Mouse (Mus musculus) regulatory T cell (primary cell): Measurements from ENCODE around the gene Smarcad1.
"Not testable (repeated sequence)": the region's sequence is repeated elsewhere in the genome, so short reads cannot be mapped to it uniquely, and the experiment has no call there.

ENCODE experiments used
- in situ Hi-C: fragments of 300-600 bp; cut with MboI, MseI; formaldehyde crosslinking; loops from one replicate; pipeline ENCODE4 v1.15.1; 2025; ENCODE audit warnings: high pct_unique_total_duplicates

The Smarcad1 gene

GRCm38 (mm10) chr6:65042491-65043171 lies at the start of gene Smarcad1:
Smarcad1 (plus strand) TSS chr6:65042583.
- in situ Hi-C loops = no loop called here

DNA sequence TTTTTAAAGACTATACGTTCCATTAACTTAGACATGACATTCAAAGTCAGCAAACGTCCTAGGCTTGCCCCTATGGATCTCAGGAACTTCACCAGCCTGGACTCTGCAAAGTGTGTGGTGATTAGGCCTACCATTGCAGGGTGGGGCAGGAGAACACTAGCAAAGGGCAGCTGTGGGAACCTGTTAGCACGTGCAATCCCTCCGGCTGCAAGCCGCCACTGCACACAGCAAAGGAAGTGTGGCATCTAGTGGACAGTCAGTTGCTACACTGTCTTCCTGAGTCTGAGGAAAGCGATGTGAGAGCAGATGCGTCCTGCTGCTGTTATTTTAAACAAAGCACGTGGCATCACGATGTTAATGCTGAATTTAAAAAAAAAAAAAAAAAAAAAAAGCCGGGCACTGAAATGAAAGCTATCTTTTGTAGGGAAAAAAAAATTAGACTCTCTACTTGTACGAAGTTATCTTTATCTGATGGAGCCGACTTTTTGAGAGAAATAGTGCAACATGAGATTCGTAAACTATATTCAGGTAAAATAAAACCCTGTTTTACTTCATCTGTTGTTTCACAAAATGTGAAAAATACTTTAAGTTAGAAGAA lies 45.5 kb upstream of the Smarcad1 start:
- in situ Hi-C loops = no loop called here

- in situ Hi-C loops = no loop called here
Observed at GRCm38 (mm10) chr6:64997805-64998204, 44.6 kb upstream of the Smarcad1 start.

GRCm38 (mm10) chr6:65000757-65001156 lies 41.6 kb upstream of the Smarcad1 start:
- in situ Hi-C loops = not testable (repeated sequence)

GRCm38 (mm10) chr6:65002196-65002595 lies 40.2 kb upstream of the Smarcad1 start:
- in situ Hi-C loops = no loop called here

GRCm38 (mm10) chr6:65008836-65009235 lies 33.5 kb upstream of the Smarcad1 start:
- in situ Hi-C loops = no loop called here

DNA sequence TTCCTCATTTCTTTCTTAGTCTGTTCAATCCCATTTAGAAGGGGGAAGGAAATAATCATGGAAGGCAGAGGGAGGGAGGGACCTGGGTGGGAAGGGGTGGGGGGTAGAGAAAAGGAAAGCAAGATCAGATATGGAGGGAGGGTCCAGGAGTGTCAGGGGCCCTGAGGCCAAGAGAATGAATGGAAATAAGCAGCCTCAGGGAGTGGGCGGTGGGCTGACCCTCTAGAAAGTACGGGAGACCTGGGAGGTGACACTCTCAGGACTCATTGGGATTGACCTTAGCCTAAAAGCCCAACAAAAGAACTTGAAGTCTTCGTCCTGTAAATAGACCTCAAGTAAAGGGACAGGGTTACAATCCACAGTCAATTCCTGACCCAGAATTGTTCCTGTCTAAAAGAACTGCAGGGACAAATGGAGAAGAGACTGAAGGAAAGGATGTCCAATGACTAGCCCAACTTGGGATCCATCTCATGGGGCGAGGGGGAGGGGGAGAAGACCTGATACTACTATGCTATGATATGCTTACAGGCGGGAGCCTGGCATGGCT lies 30.9 kb upstream of the Smarcad1 start:
- in situ Hi-C loops = no loop called here

GRCm38 (mm10) chr6:65012142-65012541 lies 30.2 kb upstream of the Smarcad1 start:
- in situ Hi-C loops = no loop called here

DNA sequence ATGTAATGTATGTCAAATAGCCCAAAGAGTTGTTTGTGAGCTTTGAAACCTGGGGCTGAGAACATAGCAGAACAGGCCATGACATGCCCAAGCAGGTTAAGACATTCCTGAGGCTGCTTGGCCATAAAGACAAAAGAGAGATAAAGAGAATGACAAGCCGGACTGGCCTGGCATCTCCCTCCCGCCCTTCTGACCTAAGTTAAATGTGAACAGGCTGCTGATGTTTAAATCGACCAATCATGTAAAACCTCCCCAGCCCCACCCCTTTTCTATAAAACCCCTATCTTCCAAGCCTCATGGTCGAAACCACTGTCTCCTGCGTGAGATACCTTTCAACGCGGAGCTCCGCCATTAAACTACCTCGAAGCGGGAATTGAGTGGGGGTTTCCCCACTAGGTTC lies 24.8 kb upstream of the Smarcad1 start:
- in situ Hi-C loops = no loop called here

GRCm38 (mm10) chr6:65018966-65019365 lies 23.4 kb upstream of the Smarcad1 start:
- in situ Hi-C loops = not testable (repeated sequence)

DNA sequence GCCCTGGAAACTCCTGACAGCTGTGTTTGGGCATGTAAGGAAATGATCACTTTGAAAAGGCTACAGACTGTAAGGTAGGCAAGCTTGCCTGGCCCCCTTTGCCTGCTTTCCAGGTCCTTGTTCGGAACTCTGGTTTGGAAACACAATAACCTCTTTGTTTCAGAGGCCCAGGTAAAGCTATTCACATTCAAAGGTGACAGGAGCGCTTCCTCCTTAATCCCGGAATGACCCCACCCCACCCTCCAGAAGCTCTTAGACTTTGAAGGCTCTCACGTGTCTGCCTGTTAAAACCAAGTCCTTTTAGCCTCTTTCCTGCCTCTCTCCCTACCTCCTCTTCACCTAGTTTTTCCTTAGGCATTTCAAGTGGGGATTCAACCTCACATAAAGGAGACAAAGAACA lies 20.5 kb upstream of the Smarcad1 start:
- in situ Hi-C loops = no loop called here

GRCm38 (mm10) chr6:65023053-65023452 lies 19.3 kb upstream of the Smarcad1 start:
- in situ Hi-C loops = no loop called here

- in situ Hi-C loops = no loop called here
Observed at GRCm38 (mm10) chr6:65024668-65025067, 17.7 kb upstream of the Smarcad1 start.

DNA sequence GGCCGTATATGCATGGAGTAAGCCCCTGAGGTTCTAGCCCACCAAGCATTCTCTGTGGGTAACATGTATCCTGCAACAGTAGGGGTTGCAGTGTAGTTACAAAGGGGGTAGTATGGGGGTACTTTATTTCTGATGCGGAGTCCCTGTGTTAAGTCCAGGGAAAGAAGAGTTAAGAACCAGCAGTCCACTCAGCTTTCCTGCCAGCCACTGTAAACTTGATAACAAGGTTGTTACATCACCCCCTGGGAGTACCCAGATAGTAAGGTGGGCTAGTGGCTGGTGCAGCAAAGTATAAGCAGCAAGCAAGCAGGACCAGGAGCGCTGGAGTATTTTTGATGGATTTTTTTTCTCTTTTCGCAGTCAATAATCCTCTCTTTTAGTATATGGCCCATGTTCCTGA lies 17.3 kb upstream of the Smarcad1 start:
- in situ Hi-C loops = no loop called here

DNA sequence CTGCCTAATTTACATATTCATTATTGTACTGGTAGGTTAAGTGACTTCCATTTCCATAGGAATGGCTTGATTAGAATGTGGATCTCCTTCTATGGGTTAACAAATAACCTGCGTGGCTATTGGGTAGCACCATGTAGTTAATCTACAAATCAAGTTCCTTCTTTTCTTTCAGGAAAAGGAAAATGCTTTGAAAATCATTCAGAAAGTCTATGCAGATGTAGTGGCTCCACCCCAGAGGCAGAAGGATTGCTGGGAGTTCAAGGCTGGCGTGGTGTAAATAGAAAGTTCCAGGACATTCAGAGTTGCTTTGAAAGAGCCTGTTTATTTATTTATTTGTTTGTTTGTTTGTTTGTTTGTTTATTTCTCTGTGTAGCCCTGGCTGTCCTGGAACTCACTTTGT lies 7.7 kb upstream of the Smarcad1 start:
- in situ Hi-C loops = no loop called here

- in situ Hi-C loops = no loop called here
Observed at GRCm38 (mm10) chr6:65035469-65035868, 6.9 kb upstream of the Smarcad1 start.

DNA sequence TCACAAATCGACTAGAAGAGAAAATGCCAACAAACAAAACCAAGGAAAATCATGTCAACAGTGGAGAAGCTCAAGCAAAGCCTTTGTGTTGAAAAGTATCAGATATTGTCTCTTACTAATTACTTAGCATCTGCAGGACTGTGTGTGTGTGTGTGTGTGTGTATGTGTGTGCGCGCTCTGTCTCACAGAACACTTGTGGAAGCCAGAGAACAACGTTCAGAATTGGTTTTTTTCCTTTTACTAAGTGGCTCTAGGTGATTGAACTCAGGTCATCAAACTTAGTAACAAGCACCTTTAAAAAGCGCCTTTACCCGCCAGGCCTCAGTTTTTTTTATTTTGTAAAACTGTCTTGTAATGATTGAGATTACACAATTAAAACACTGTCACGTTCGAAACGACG lies 451 bp upstream of the Smarcad1 start:
- in situ Hi-C loops = no loop called here

DNA sequence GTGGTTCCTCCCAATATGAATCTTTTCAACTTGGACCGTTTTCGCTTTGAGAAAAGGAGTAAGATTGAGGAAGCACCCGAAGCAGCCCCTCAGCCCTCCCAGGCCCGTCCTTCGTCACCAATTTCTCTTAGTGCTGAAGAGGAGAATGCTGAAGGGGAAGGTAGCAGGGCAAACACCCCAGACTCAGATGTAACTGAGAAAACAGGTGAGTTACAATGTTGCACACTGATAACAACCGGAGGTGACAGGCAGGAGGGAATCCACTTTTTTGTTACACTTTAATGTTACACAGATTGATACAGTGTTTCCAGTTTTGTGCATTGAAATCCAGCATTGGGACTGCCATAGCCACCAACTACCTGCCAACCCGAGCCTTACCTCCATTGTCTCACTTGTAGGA lies 858 bp downstream of the Smarcad1 start:
- in situ Hi-C loops = no loop called here

DNA sequence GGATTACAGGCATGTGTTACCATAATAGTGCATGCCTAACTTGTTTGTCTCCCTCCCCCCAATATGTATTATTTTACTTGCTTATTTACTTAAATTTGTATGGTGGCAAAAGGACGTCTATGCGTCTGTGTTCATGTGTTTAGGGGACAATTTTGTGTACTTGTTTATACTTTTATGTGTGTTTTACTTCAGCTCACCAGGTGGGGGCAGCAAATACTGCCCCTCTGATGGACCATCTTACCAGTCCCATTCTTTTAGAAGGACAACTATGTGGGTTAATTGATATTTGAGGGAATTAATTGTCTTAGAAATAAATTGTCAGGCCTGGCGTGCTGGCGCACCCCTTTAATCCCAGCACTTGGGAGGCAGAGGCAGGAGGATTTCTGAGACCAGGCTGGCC lies 6.7 kb downstream of the Smarcad1 start:
- in situ Hi-C loops = no loop called here

DNA sequence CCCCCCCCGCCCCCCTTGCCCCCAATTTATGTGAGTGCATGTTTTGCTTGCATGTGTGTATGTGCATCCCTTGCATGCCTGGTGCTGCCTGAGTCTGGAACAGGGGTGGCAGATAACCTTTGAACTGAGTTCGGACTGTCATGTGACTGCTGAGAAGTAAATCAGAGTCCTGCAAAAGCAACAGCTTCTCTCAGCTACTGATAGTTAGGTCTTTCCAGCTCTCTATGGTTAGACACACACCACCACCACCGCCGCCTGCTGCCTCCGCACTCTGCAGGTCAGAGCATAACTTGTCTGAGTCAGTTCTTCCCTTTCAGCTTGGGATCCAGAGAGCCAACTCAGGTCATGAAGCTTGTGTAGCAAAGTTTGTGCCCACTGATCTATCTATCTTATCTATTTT lies 14.2 kb downstream of the Smarcad1 start:
- in situ Hi-C loops = no loop called here

DNA sequence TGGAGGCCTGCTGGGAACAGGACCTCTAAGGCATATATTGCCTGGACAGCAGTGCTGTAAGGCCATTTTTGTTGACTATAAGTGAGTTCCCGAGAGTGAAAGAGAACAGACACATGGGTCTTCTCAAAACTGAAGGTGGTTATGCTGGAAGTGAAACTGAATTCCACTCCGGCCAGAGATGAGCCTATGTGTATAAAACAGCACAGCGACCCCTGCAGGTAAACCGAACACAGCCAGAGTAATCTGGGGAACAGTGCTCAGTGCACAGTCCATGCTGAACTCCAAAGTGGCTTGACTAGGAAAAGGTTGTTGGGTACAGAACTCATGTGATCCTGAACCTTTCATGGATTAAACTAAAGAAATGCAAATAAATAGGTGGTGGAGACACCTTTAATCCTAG lies 14.8 kb downstream of the Smarcad1 start:
- in situ Hi-C loops = not testable (repeated sequence)

DNA sequence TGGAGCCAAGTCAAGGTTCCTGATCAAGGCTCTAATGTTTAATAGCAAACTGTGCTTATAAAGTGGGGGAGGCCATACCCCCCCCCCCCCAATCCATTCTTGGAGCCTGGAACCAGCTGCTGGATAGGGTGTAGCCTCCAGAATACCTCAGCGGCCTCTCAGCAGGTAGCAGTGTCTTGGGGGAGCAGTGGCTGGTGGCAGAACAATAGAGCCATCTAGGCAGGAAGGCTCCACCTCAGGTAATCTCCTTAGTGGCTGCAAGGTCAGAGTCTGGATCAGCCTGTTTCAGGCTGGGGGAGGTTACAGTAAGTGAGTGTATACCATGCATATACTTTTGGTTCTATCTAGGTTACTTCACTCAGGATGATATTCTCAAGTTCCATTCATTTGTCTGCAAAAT lies 18.7 kb downstream of the Smarcad1 start:
- in situ Hi-C loops = no loop called here

DNA sequence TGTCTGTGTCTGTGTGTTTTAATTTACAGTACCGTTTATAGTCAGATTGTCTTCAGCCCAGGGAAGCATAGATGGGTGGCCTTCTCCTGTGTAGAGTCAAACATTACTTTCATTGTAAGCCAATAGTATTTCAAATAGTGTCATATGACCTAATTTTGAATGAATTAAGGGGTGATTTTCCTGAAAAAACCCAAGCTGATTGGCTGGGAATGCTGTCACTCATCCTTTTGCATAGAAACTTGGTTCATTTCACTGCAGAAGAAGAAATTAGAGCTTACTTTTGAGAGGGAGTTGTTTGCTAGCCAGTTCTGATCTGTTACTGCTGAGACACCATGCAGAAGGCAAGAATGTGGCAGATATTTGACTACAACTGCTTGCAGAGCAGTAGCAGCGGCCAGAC lies 32.8 kb downstream of the Smarcad1 start:
- in situ Hi-C loops = no loop called here
